ENCODE assay signal across 25 mouse cellular contexts in the genomic region with DNA sequence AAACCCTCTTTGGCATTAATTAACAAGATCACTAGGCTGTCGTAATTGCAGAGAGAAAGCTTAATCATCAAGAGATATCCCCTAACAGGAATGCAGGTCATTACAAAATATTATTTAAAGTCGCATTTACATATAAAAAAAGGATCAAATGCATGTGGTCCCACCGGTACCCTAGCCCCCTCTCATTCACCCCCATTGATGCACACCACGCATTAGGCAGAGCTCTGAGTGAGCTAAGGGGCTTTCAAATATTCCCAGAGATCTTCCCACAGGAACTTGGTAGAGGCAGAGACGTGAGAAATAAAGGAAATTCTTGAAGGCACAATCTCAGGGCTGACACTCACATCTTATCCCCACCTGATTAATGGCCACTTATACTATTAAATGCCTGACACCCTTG.
A peak's percentile ranks its signal among the peaks of the same experiment; 100 is the strongest.
DNase-seq lines count a peak whose midpoint lies in the region; ATAC-seq and TF ChIP-seq lines count a peak whose summit lies in the region.
"Had no signal": no experiment of that assay in that cellular context is flagged by ENCODE, and none has a peak within 500 bp of the region (broad histone marks: within the 10 kb centered on the region; RNA-seq: fewer than 3 reads in every experiment).

No protein-coding gene starts in this region.

- no peaks in the 10 kb centered on the region for H3K36me3 ChIP-seq in forebrain, embryonic 10.5 days (replicated peaks)
- no peaks in the 10 kb centered on the region for H3K36me3 ChIP-seq in forebrain, embryonic 13.5 days (ENCODE audit: poor library complexity, severe bottlenecking)
- H3K36me3 ChIP-seq in forebrain, embryonic 12.5 days (replicated peaks): no peaks in the 10 kb centered on the region
- no peaks in the 10 kb centered on the region for H3K36me3 ChIP-seq in forebrain, postnatal 0 days (ENCODE audit: insufficient read depth)
- H3K36me3 ChIP-seq in midbrain, embryonic 11.5 days (ENCODE audit: control insufficient read depth, insufficient read depth, low read length): no peaks in the 10 kb centered on the region
- H3K36me3 ChIP-seq in midbrain, embryonic 10.5 days: no peaks in the 10 kb centered on the region
- H3K36me3 ChIP-seq: embryonic facial prominence, embryonic 13.5 days; embryonic facial prominence, embryonic 15.5 days; G1E had no signal

- no peak for DNase-seq in forebrain, embryonic 10.5 days (ENCODE audit: extremely low spot score, low spot score)
- DNase-seq in forebrain, postnatal 0 days: no peak
- DNase-seq in midbrain, embryonic 11.5 days (ENCODE audit: low spot score, missing footprints): peak; percentile 21
- no peak for DNase-seq in midbrain, embryonic 10.5 days (ENCODE audit: low spot score)
- DNase-seq in brain, embryonic 14.5 days (ENCODE audit: low read depth): peak; percentile 49
- DNase-seq: adrenal gland, adult 8-10 months; adrenal gland, postnatal 14 days; adrenal gland, postnatal 36 days; B cell, adult 2 months; cerebellum, adult 11 months; cerebellum, adult 18-20 months; cerebellum, adult 8-10 months; cerebellum, adult 9-11 months; cerebellum, postnatal 14 days; cerebellum, postnatal 36 days; embryo, embryonic 11 days had no signal

- peaks cover 33% of the 10 kb centered on the region for H3K4me1 ChIP-seq in forebrain, embryonic 10.5 days
- peaks cover 22% of the 10 kb centered on the region for H3K4me1 ChIP-seq in forebrain, embryonic 13.5 days
- peaks cover 13% of the 10 kb centered on the region for H3K4me1 ChIP-seq in forebrain, embryonic 12.5 days
- H3K4me1 ChIP-seq in forebrain, postnatal 0 days (ENCODE audit: insufficient read depth): no peaks in the 10 kb centered on the region
- no peaks in the 10 kb centered on the region for H3K4me1 ChIP-seq in midbrain, embryonic 11.5 days (ENCODE audit: control insufficient read depth, insufficient read depth, low read length)
- peaks cover 6% of the 10 kb centered on the region for H3K4me1 ChIP-seq in midbrain, embryonic 10.5 days
- H3K4me1 ChIP-seq: embryonic facial prominence, embryonic 13.5 days; embryonic facial prominence, embryonic 15.5 days had no signal

- no peak overlapping the region for H3K4me2 ChIP-seq in forebrain, embryonic 13.5 days
- H3K4me2 ChIP-seq in forebrain, embryonic 12.5 days: no peak overlapping the region
- no peak overlapping the region for H3K4me2 ChIP-seq in forebrain, postnatal 0 days (ENCODE audit: low read depth)
- H3K4me2 ChIP-seq in midbrain, embryonic 11.5 days: no peak overlapping the region
- H3K4me2 ChIP-seq: embryonic facial prominence, embryonic 13.5 days; embryonic facial prominence, embryonic 15.5 days had no signal

- ATAC-seq in forebrain, embryonic 13.5 days: no peak
- 0 out of 2 replicates have a peak, but pooled peaks have one; percentile 51 for ATAC-seq in forebrain, embryonic 12.5 days (ENCODE audit: low FRiP score)
- ATAC-seq in forebrain, postnatal 0 days: no peak
- no peak for ATAC-seq in midbrain, embryonic 11.5 days (ENCODE audit: low FRiP score)
- ATAC-seq: activated CD4-positive, CD25-positive, alpha-beta regulatory T cell, adult 4 months; CD4-positive, CD25-positive, alpha-beta regulatory T cell, adult 4 months; Patski had no signal

- peak overlapping the region; percentile 63 for H3K27ac ChIP-seq in forebrain, embryonic 10.5 days
- H3K27ac ChIP-seq in forebrain, embryonic 13.5 days: no peak overlapping the region
- no peak overlapping the region for H3K27ac ChIP-seq in forebrain, embryonic 12.5 days
- no peak overlapping the region for H3K27ac ChIP-seq in forebrain, postnatal 0 days (ENCODE audit: low read depth, low read length)
- H3K27ac ChIP-seq in midbrain, embryonic 11.5 days (ENCODE audit: low read depth, low read length): no peak overlapping the region
- no peak overlapping the region for H3K27ac ChIP-seq in midbrain, embryonic 10.5 days (replicated peaks)
- H3K27ac ChIP-seq: embryonic facial prominence, embryonic 13.5 days; embryonic facial prominence, embryonic 15.5 days had no signal

- no peak overlapping the region for H3K9ac ChIP-seq in forebrain, embryonic 13.5 days
- no peak overlapping the region for H3K9ac ChIP-seq in forebrain, embryonic 12.5 days
- no peak overlapping the region for H3K9ac ChIP-seq in forebrain, postnatal 0 days
- no peak overlapping the region for H3K9ac ChIP-seq in midbrain, embryonic 11.5 days (ENCODE audit: low read length)
- H3K9ac ChIP-seq: embryonic facial prominence, embryonic 13.5 days; embryonic facial prominence, embryonic 15.5 days had no signal

- TF ChIP-seq POLR2A in brain, embryonic 14.5 days (IDR thresholded peaks at IDR 0.05; ENCODE audit: borderline replicate concordance, extremely low read depth, insufficient read depth, insufficient read length, poor library complexity, severe bottlenecking): no peak

- no peak for TF ChIP-seq CTCF in forebrain, postnatal 0 days (IDR thresholded peaks at IDR 0.05; ENCODE audit: low read depth)
- TF ChIP-seq CTCF in brain, embryonic 14.5 days (IDR thresholded peaks at IDR 0.05; ENCODE audit: borderline replicate concordance, extremely low read depth, insufficient read depth, insufficient read length): no peak

- WGBS in forebrain, embryonic 10.5 days: 71% methylated on average over 5 of the region's 5 CpGs
- WGBS in forebrain, embryonic 13.5 days: 35% methylated on average over 5 of the region's 5 CpGs
- WGBS in forebrain, embryonic 12.5 days: 43% methylated on average over 5 of the region's 5 CpGs
- WGBS in forebrain, postnatal 0 days: 33% methylated on average over 5 of the region's 5 CpGs
- WGBS in midbrain, embryonic 11.5 days: 76% methylated on average over 5 of the region's 5 CpGs
- WGBS in midbrain, embryonic 10.5 days: 83% methylated on average over 5 of the region's 5 CpGs

- H3K27me3 ChIP-seq in forebrain, embryonic 10.5 days (ENCODE audit: poor library complexity, severe bottlenecking): peaks cover 5% of the 10 kb centered on the region; the same call in 1 of the 2 replicates
- no peaks in the 10 kb centered on the region for H3K27me3 ChIP-seq in forebrain, embryonic 13.5 days
- H3K27me3 ChIP-seq in forebrain, embryonic 12.5 days: no peaks in the 10 kb centered on the region
- H3K27me3 ChIP-seq in forebrain, postnatal 0 days (ENCODE audit: insufficient read depth, low read length): no peaks in the 10 kb centered on the region; the same call in 1 of the 2 replicates
- H3K27me3 ChIP-seq in midbrain, embryonic 11.5 days (ENCODE audit: control insufficient read depth, insufficient read depth, low read length): no peaks in the 10 kb centered on the region
- H3K27me3 ChIP-seq in midbrain, embryonic 10.5 days (ENCODE audit: low read depth, poor library complexity, severe bottlenecking): no peaks in the 10 kb centered on the region

- H3K4me3 ChIP-seq in forebrain, embryonic 10.5 days: no peak overlapping the region
- H3K4me3 ChIP-seq in forebrain, embryonic 13.5 days: no peak overlapping the region
- no peak overlapping the region for H3K4me3 ChIP-seq in forebrain, embryonic 12.5 days (replicated peaks)
- no peak overlapping the region for H3K4me3 ChIP-seq in forebrain, postnatal 0 days (ENCODE audit: low read depth, low read length)
- H3K4me3 ChIP-seq in midbrain, embryonic 11.5 days (ENCODE audit: low read depth, low read length): no peak overlapping the region
- H3K4me3 ChIP-seq in midbrain, embryonic 10.5 days: no peak overlapping the region
- H3K4me3 ChIP-seq: embryonic facial prominence, embryonic 13.5 days; embryonic facial prominence, embryonic 15.5 days; erythroblast, embryonic 14.5 days had no signal

- no peaks in the 10 kb centered on the region for H3K9me3 ChIP-seq in forebrain, embryonic 10.5 days
- no peaks in the 10 kb centered on the region; the same call in 1 of the 2 replicates for H3K9me3 ChIP-seq in forebrain, embryonic 13.5 days (replicated peaks)
- no peaks in the 10 kb centered on the region for H3K9me3 ChIP-seq in forebrain, embryonic 12.5 days
- H3K9me3 ChIP-seq in forebrain, postnatal 0 days (ENCODE audit: low read length): no peaks in the 10 kb centered on the region
- no peaks in the 10 kb centered on the region for H3K9me3 ChIP-seq in midbrain, embryonic 11.5 days (ENCODE audit: control insufficient read depth, low read length)
- H3K9me3 ChIP-seq in midbrain, embryonic 10.5 days (replicated peaks): no peaks in the 10 kb centered on the region
- H3K9me3 ChIP-seq: embryonic facial prominence, embryonic 13.5 days; embryonic facial prominence, embryonic 15.5 days had no signal

Comparison
In these comparisons a context has a peak if more than half of its experiments do, and no peak if none do; other contexts are left out.
1. DNase-seq: peak in midbrain, embryonic 11.5 days (single experiment) and brain, embryonic 14.5 days (single experiment); none in forebrain, embryonic 10.5 days (single experiment), forebrain, postnatal 0 days (single experiment) and midbrain, embryonic 10.5 days (single experiment).